Mouse (Mus musculus): Measurements from ENCODE around the gene Mctp1. TPM values are rescaled to one million over a fixed set of nuclear protein-coding genes. Genes with fewer than 3 reads are reported as not detected.
A peak's percentile ranks its signal among the peaks of the same experiment; 100 is the strongest.

Mctp1 gene
- total and polyA plus RNA-seq, 2 experiments from 2014 or later, result 7.2 to 13.5 TPM

GRCm38 (mm10) chr13:77047179-77047931 is 663.0 kb downstream of the Mctp1 start:
- Histone ChIP-seq H3K4me2 (ENCODE audit: low read depth) (peak overlapping the region; percentile 44), H3K27ac (ENCODE audit: low read depth, low read length) (peak overlapping the region; percentile 87), H3K4me3 (ENCODE audit: low read depth, low read length) (peak overlapping the region; percentile 26), H3K4me1 (ENCODE audit: insufficient read depth) (no peaks in the 10 kb centered on the region), H3K36me3 (ENCODE audit: insufficient read depth) (no peaks in the 10 kb centered on the region), H3K9ac (peak overlapping the region; percentile 41), H3K9me3 (ENCODE audit: low read length) (no peaks in the 10 kb centered on the region), H3K27me3 (ENCODE audit: insufficient read depth, low read length) (no peaks in the 10 kb centered on the region)
- ATAC-seq (peak; percentile 67), DNase-seq (peak; percentile 70)
- 26% methylated on average over 6 of the region's 6 CpGs for WGBS
- no peak for TF ChIP-seq CTCF (IDR thresholded peaks at IDR 0.05; ENCODE audit: low read depth)

GRCm38 (mm10) chr13:77048461-77048860 is 664.1 kb downstream of the Mctp1 start:
- TF ChIP-seq CTCF (IDR thresholded peaks at IDR 0.05; ENCODE audit: low read depth), result no peak
- H3K27me3 ChIP-seq (ENCODE audit: insufficient read depth, low read length), result no peaks in the 10 kb centered on the region
- H3K9me3 ChIP-seq (ENCODE audit: low read length), result no peaks in the 10 kb centered on the region
- peak overlapping the region; percentile 41; the same call in 1 of the 2 replicates for H3K27ac ChIP-seq (ENCODE audit: low read depth, low read length)
- H3K4me2 ChIP-seq (ENCODE audit: low read depth), result no peak overlapping the region
- 48% methylated on average over 1 of the region's 1 CpGs for WGBS
- H3K36me3 ChIP-seq (ENCODE audit: insufficient read depth), result no peaks in the 10 kb centered on the region
- ATAC-seq, result peak; percentile 76
- H3K9ac ChIP-seq, result no peak overlapping the region
- DNase-seq, result peak; percentile 81
- no peaks in the 10 kb centered on the region for H3K4me1 ChIP-seq (ENCODE audit: insufficient read depth)
- no peak overlapping the region for H3K4me3 ChIP-seq (ENCODE audit: low read depth, low read length)

- Histone ChIP-seq H3K36me3 (ENCODE audit: insufficient read depth) (no peaks in the 10 kb centered on the region), H3K9me3 (ENCODE audit: low read length) (no peaks in the 10 kb centered on the region), H3K4me1 (ENCODE audit: insufficient read depth) (no peaks in the 10 kb centered on the region), H3K4me3 (ENCODE audit: low read depth, low read length) (no peak overlapping the region), H3K4me2 (ENCODE audit: low read depth) (no peak overlapping the region), H3K9ac (no peak overlapping the region), H3K27me3 (ENCODE audit: insufficient read depth, low read length) (no peaks in the 10 kb centered on the region), H3K27ac (ENCODE audit: low read depth, low read length) (no peak overlapping the region)
- DNase-seq, result no peak
- ATAC-seq, result no peak
- TF ChIP-seq CTCF (IDR thresholded peaks at IDR 0.05; ENCODE audit: low read depth), result no peak
- 74% methylated on average over 3 of the region's 3 CpGs for WGBS
Measured at GRCm38 (mm10) chr13:77049736-77050135, 665.4 kb downstream of the Mctp1 start.

GRCm38 (mm10) chr13:77063221-77063620 is 678.9 kb downstream of the Mctp1 start:
- ATAC-seq, result no peak

GRCm38 (mm10) chr13:77068847-77069246 is 684.5 kb downstream of the Mctp1 start:
- Histone ChIP-seq H3K4me1 (ENCODE audit: insufficient read depth) (no peaks in the 10 kb centered on the region), H3K27me3 (ENCODE audit: insufficient read depth, low read length) (no peaks in the 10 kb centered on the region), H3K27ac (ENCODE audit: low read depth, low read length) (no peak overlapping the region), H3K4me3 (ENCODE audit: low read depth, low read length) (no peak overlapping the region), H3K9me3 (ENCODE audit: low read length) (no peaks in the 10 kb centered on the region), H3K36me3 (ENCODE audit: insufficient read depth) (no peaks in the 10 kb centered on the region), H3K4me2 (ENCODE audit: low read depth) (no peak overlapping the region), H3K9ac (no peak overlapping the region)
- TF ChIP-seq CTCF (IDR thresholded peaks at IDR 0.05; ENCODE audit: low read depth), result no peak
- DNase-seq (no peak), ATAC-seq (no peak)
- 96% methylated on average over 1 of the region's 1 CpGs for WGBS

More at GRCm38 (mm10) chr13:77063221-77063620, 678.9 kb downstream of the Mctp1 start:
- no peaks in the 10 kb centered on the region for H3K9me3 ChIP-seq (ENCODE audit: low read length)
- no peak overlapping the region for H3K4me2 ChIP-seq (ENCODE audit: low read depth)
- no peak for DNase-seq
- H3K27ac ChIP-seq (ENCODE audit: low read depth, low read length), result no peak overlapping the region
- TF ChIP-seq CTCF (IDR thresholded peaks at IDR 0.05; ENCODE audit: low read depth), result no peak
- H3K4me3 ChIP-seq (ENCODE audit: low read depth, low read length), result no peak overlapping the region
- no peaks in the 10 kb centered on the region for H3K27me3 ChIP-seq (ENCODE audit: insufficient read depth, low read length)
- 96% methylated on average over 1 of the region's 1 CpGs for WGBS
- no peaks in the 10 kb centered on the region for H3K36me3 ChIP-seq (ENCODE audit: insufficient read depth)
- H3K4me1 ChIP-seq (ENCODE audit: insufficient read depth), result no peaks in the 10 kb centered on the region
- H3K9ac ChIP-seq, result no peak overlapping the region

GRCm38 (mm10) chr13:77072030-77072429 is 687.7 kb downstream of the Mctp1 start:
- Histone ChIP-seq H3K4me3 (ENCODE audit: low read depth, low read length) (no peak overlapping the region), H3K27me3 (ENCODE audit: insufficient read depth, low read length) (no peaks in the 10 kb centered on the region), H3K9me3 (ENCODE audit: low read length) (0 out of 2 replicates have a peak, but pooled peaks cover 4% of the 10 kb centered on the region), H3K4me2 (ENCODE audit: low read depth) (no peak overlapping the region), H3K27ac (ENCODE audit: low read depth, low read length) (no peak overlapping the region), H3K36me3 (ENCODE audit: insufficient read depth) (peaks cover 4% of the 10 kb centered on the region; the same call in 1 of the 2 replicates), H3K9ac (no peak overlapping the region), H3K4me1 (ENCODE audit: insufficient read depth) (no peaks in the 10 kb centered on the region)
- no peak for TF ChIP-seq CTCF (IDR thresholded peaks at IDR 0.05; ENCODE audit: low read depth)
- ATAC-seq (no peak), DNase-seq (no peak)

Other genes with a start within 250 kb of the Mctp1 start
- gene Fam81b, start 79.5 kb upstream of the Mctp1 start, total RNA-seq (2014; rRNA removed), result 0.15 TPM in 1 of 2 replicates, not detected in the other
- 0.44 and 0.58 TPM in 2 replicates for gene Fam81b, start 79.5 kb upstream of the Mctp1 start, polyA plus RNA-seq (2015; fragmentation: Nextera tagmentation; extraction: Ambion mirVana)

Measured in forebrain, postnatal 0 days (tissue).